Comparison of ENCODE assay signal across 23 mouse cellular contexts in the genomic region with DNA sequence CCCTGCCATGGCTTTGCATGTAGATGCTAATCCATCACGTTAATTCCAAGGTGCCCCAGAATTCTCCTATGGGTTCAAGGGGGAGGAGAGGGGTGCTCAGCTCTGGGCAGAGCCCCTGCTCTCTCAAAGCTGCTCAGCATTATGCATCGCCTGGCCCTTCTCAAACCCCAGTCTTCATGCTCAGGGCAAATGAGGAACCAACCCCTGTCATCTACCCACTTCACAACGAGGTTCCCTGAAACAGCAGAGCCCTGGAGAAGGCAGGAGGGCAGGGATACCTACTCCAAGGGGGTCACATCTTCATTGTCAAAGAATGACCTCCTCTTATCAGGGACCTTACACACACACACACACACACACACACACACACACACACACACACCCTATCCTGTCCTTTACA. TPM values are rescaled to one million over a fixed set of nuclear protein-coding genes. Genes with fewer than 3 reads are reported as not detected.
"Had no signal": no experiment of that assay in that cellular context is flagged by ENCODE, and none has a peak within 500 bp of the region (broad histone marks: within the 10 kb centered on the region; RNA-seq: fewer than 3 reads in every experiment).

No protein-coding gene starts in this region.

- DNase-seq: kidney, adult 2 months; kidney, postnatal 36 days; layer of hippocampus, adult 9-11 months; layer of hippocampus, postnatal 36 days; liver, embryonic 13.5 days; right cerebral cortex, postnatal 14 days; thymus, adult 18-20 months; thymus, postnatal 14 days had no signal

- H3K4me2 ChIP-seq: intestine, embryonic 15.5 days; limb, embryonic 15.5 days; liver, embryonic 13.5 days; midbrain, embryonic 11.5 days; neural tube, embryonic 15.5 days had no signal

- H3K9me3 ChIP-seq: intestine, embryonic 15.5 days; limb, embryonic 15.5 days; liver, embryonic 13.5 days; megakaryocyte, embryonic 14.5 days; neural tube, embryonic 15.5 days had no signal

- H3K27me3 ChIP-seq: intestine, embryonic 15.5 days; limb, embryonic 15.5 days; liver, embryonic 13.5 days; megakaryocyte, embryonic 14.5 days; neural tube, embryonic 15.5 days had no signal

- H3K4me1 ChIP-seq: intestine, embryonic 15.5 days; neural tube, embryonic 15.5 days had no signal

- H3K9ac ChIP-seq: intestine, embryonic 15.5 days; limb, embryonic 15.5 days; liver, embryonic 13.5 days; neural tube, embryonic 15.5 days had no signal

- H3K36me3 ChIP-seq: intestine, embryonic 15.5 days had no signal

- H3K4me3 ChIP-seq: intestine, embryonic 15.5 days; limb, embryonic 15.5 days; liver, embryonic 13.5 days; megakaryocyte, embryonic 14.5 days; myocyte; neural tube, embryonic 15.5 days had no signal

- H3K27ac ChIP-seq: intestine, embryonic 15.5 days; kidney, postnatal 0 days; limb, embryonic 15.5 days; liver, embryonic 13.5 days; neural tube, embryonic 15.5 days had no signal

RNA-seq across cellular contexts. Expression of a gene that starts 0.5 kb away (rescaled TPM):
- total RNA-seq: layer of hippocampus, adult 18-20 months; layer of hippocampus, postnatal 36 days; left cerebral cortex, adult 8-10 months; left cerebral cortex, postnatal 25 days; midbrain, postnatal 0 days had no signal
- polyA plus RNA-seq: intestine, embryonic 15.5 days; kidney, adult 2 months; kidney, postnatal 0 days; liver, embryonic 13.5 days; lung, embryonic 16.5 days; midbrain, postnatal 0 days; neural tube, embryonic 11.5 days; spleen, adult 2 months; stomach, embryonic 16.5 days had no signal
